Mouse (Mus musculus) left cerebral cortex, adult 11 months (tissue): ENCODE data around the gene Pitpnb.
A peak's percentile ranks its signal among the peaks of the same experiment; 100 is the strongest.

Source experiments
- DNase-seq: peaks from one replicate; pipeline ENCODE4 v3.0.0; 2022; ENCODE audit warnings: low spot score

Pitpnb gene

GRCm38 (mm10) chr5:111344721-111345400 lies 14.3 kb downstream of the Pitpnb start:
- no peak for DNase-seq

DNA sequence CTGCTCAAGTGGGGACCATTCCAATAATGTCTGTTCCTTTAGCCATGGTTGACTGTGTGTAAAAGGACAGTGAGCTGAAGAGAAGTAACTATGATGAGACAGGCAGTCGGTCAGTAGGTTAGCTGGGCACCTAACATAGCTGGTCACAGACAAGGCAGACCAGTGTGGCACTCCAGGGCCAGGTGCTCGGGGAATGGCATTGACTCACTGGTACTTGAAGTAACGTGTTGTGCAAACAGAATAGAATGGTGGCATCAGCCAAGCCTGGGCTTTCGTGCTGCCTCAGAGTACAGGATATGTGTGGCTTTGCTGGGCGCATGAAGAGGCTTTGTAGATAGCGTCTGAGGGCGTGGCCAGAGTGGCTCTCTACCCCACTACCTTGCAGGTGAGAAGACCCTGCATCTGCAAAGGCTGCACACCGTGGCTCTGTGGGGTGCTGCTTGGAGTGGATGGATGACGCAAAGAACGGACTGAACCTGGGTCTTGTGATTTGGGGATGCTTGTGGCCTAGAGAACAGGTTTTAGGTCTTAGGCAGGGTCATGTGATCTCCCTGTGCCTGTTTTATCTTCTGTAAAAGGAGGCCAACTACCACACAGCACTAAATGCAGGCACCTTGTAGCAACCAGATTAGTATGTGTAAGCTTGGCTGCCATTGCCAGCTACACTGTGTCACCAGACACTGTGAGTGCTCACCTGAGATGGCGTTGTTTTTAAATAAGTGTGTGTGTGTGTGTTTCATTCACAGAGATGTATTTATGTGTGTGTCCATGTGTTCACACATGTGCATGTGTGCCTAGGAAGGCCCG lies 26.5 kb downstream of the Pitpnb start:
- no peak for DNase-seq

DNA sequence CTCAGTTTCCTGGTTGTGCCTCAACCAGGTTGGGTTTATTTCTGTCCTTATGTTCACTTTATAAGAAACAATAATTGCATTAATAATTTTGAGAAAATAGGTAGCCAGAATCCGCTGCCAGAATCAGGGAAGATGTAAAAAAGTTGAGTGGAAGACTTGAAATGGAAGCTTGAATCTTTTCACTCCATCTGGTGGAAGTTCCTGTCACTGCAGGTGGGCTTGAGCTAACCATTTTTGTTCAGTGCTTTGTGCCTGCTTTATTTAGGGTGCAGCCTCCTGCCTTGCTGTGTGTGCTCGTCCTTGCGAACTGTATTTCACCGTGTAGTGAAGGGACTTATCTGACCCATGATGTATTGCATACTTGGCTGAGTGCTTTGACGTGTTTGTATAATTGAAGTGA lies 30.0 kb downstream of the Pitpnb start:
- DNase-seq, result no peak

DNA sequence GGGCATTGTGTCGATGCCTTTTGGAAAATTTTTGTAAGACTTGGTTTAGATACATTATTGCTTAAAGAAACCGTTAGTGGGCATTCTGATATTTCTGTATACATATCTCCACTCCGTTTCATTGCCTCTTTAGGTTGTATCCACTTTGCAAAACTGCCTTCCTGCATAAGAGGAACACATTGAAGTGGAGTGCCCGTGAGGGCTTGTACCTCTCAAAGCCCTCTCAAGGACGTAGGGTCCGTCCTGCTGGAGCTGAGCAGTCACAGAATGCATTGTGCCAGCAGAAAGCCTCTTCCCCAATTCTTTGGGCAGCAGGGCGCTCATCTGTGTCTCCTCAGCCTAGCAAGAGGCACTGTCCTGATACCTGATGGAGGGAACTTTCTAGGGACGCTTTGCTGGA lies 30.5 kb downstream of the Pitpnb start:
- DNase-seq, result no peak

GRCm38 (mm10) chr5:111361846-111362245 lies 31.3 kb downstream of the Pitpnb start:
- no peak for DNase-seq

GRCm38 (mm10) chr5:111363446-111364062 lies 33.0 kb downstream of the Pitpnb start:
- no peak for DNase-seq

DNA sequence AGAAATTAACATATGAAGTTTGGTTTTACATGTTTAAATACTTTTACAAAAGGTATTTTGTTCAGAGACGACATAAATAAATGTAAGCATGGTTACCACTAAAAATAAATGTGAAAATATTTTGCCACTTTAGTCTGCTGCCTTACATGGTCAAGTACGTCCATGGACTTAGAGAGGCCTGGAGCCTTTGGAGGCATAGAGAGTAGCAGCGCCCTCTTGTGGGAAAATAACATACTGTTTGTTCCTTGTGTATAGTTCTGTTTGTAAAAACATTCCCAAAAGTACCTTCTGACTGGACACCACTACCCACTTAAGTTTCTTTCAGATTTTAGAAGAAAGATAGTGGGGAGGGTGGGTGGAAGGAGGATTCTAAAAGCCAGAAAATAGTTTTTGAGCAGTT lies 34.0 kb downstream of the Pitpnb start:
- no peak for DNase-seq

DNA sequence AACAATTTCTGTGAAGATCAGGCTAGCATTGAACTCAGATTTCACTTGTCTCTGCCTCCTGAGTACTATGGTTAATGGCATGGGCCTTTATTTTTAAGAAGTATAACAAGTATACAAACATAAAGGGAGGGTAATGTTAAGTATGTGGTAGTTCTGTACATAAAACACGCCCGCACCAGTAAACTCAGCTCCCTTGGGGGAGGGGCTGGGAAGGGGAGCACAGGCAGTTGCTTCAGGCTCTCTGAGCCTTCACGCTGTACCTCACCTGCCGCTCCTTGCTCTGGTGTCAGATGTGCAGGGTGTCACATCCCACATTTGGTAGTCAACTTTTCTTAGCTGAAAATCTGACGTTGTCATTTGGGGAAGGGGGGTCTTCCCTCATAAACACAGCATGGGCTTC lies 35.6 kb downstream of the Pitpnb start:
- no peak for DNase-seq

- DNase-seq, result no peak
Measured at GRCm38 (mm10) chr5:111367937-111368517, 37.5 kb downstream of the Pitpnb start.

GRCm38 (mm10) chr5:111368576-111368975 lies 38.0 kb downstream of the Pitpnb start:
- DNase-seq, result no peak

GRCm38 (mm10) chr5:111375616-111376015 lies 45.1 kb downstream of the Pitpnb start:
- DNase-seq, result no peak

DNA sequence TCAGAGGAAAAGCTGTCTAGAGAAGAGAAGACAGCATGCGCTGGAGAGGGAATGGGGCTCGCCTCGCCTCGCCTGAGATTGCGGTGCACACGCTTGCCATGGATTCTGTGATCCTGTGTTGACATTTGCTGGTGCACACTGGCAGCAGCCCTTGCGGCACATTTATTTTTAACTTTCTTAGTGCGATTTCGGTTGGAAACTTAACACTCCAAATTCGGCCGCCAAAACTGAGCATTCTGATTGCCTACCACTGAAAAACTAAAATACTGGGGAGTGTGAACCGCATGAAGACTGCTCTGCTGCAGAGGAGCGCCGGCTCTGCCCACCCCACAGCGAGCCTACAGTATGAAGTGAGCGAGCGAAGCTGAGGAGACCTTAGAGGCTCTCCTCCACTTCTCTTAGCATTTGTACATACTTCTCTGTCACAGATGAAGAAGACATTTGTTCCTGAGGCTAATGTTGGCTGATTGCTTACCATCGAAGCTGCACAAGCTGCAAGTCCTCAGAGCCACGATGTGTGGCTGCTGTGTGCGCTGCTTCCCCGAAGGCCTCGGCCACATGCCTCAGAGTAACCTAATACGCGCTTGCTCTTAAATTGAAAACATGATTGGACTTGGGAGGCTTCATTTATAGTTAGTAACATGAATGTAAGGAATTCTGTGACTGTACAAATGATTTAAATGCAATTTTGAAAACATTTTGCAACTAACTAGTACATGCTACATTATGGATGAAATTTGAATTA lies 45.9 kb downstream of the Pitpnb start:
- peak; percentile 46 for DNase-seq

- DNase-seq, result no peak
Measured at GRCm38 (mm10) chr5:111378126-111378993, 47.8 kb downstream of the Pitpnb start.

GRCm38 (mm10) chr5:111383335-111383734 lies 52.8 kb downstream of the Pitpnb start:
- no peak for DNase-seq

- DNase-seq, result no peak
Measured at GRCm38 (mm10) chr5:111390911-111391310, 60.3 kb downstream of the Pitpnb start.

- no peak for DNase-seq
Measured at GRCm38 (mm10) chr5:111391485-111391884, 60.9 kb downstream of the Pitpnb start.

DNA sequence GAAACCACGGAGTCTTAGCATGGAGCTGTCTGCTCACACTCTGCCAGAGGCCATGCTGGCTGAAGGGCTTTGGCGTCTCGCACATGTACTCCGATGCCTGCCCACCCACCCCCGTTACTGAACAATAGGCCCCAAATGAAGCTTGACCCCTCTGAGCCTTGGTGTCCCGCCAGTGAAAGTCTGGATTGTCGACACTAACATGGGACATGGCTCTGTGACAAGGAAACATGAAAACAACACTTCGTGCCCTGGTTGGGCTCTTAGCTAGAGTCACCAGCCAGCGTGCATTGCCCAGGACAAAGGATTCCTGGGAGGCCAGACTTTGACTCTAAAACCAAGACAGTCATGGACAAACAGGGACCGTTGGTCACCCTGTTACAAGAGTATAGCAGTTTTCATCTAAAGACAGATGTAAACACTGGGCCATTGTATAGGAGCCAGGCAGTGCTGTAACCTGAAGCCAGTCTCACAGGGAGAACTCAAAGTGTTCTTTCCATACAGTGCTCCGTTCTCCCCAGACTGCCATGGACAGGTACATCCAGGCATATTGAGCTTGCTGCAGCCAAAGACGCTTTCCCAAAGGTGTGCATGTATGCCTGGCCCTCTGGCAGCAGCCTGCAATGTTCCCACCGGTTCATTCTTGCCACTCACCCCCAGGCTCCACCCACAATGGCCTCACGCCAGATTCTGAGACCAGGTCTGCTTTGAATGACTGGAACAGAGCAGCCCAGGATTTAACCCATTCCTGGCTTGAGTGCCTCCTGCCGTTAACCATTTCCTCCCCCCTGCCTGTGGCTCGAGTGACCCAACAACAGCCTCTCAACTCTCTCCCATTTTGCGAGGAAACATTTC lies 63.0 kb downstream of the Pitpnb start:
- no peak for DNase-seq

GRCm38 (mm10) chr5:111394198-111395053 lies 63.9 kb downstream of the Pitpnb start:
- DNase-seq, result no peak

DNA sequence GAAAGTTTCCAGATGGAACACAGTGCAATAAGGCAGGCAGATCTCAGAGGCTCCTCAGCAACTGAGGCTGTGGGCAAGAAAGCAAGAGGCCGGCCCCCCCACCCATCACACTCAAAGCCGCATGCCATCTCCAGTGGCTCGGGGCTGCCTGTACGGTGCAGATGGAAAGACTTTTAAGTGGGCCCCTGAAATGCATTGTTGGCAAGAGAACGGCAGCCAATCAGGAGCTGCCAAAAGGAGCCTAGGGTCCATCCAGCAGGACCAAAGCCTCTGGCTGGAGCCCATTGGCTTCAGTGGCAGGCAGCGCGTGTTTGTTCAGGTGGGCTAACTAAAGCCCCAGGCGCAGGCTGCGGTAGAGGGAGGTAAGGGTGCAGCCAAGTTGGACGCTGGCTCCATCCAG lies 65.2 kb downstream of the Pitpnb start:
- no peak for DNase-seq
